Mouse (Mus musculus) forebrain, embryonic 12.5 days (tissue): ENCODE data around the gene Ttc28. TPM values are rescaled to one million over a fixed set of nuclear protein-coding genes. Genes with fewer than 3 reads are reported as not detected.
A peak's percentile ranks its signal among the peaks of the same experiment; 100 is the strongest.

ENCODE experiments used
- ATAC-seq: fragments of 200-750 bp; cut with Nextera tagmentation; 2 replicates; pipeline ENCODE4 v1.8.0; 2017; ENCODE audit warnings: moderate TSS enrichment; ENCODE audit not compliant: low FRiP score
- H3K27ac ChIP-seq: fragments of 300-500 bp; sonication (generic); 2 replicates; pipeline ENCODE4 v1.5.1; 2016; ENCODE audit warnings: mild to moderate bottlenecking
- H3K27me3 ChIP-seq: fragments of 300-500 bp; sonication (generic); 2 replicates; pipeline ENCODE4 v1.6.1; 2016; ENCODE audit warnings: mild to moderate bottlenecking
- H3K36me3 ChIP-seq: fragments of 300-500 bp; sonication (generic); replicated peaks from 2 replicates; pipeline ENCODE4 v1.6.1; 2016; ENCODE audit warnings: mild to moderate bottlenecking
- H3K4me1 ChIP-seq: fragments of 300-500 bp; sonication (generic); 2 replicates; pipeline ENCODE4 v1.6.1; 2016
- H3K4me2 ChIP-seq: fragments of 300-500 bp; sonication (generic); 2 replicates; pipeline ENCODE4 v1.6.1; 2016; ENCODE audit warnings: mild to moderate bottlenecking, moderate library complexity
- H3K4me3 ChIP-seq: fragments of 300-500 bp; sonication (generic); replicated peaks from 2 replicates; pipeline ENCODE4 v1.5.1; 2016; ENCODE audit warnings: mild to moderate bottlenecking
- H3K9ac ChIP-seq: fragments of 300-500 bp; sonication (generic); 2 replicates; pipeline ENCODE4 v1.6.1; 2016; ENCODE audit warnings: mild to moderate bottlenecking
- H3K9me3 ChIP-seq: fragments of 300-500 bp; sonication (generic); 2 replicates; pipeline ENCODE4 v1.6.1; 2016
- WGBS: fragments of 180-500 bp; shearing (Covaris S2); methylation state at CpG from one replicate; pipeline ENCODE4 v1.1.7; 2016; 5-methylcytosine and 5-hydroxymethylcytosine counted together
- microRNA counts: library from miRNA; unstranded; fragments of <30 nt; microRNA quantifications from one replicate; lab custom pipeline; 2017
- microRNA-seq: library from miRNA; unstranded; fragments of <30 nt; microRNA quantifications from one replicate; pipeline ENCODE4, GENCODE M21; 2017
- polyA plus RNA-seq: library from polyadenylated mRNA; unstranded; fragments of >200 nt; fragmentation: Nextera tagmentation; extraction: Ambion mirVana; gene quantifications from 2 replicates; pipeline ENCODE4 v1.2.1, GENCODE M21; 2016

Gene Ttc28
- polyA plus RNA-seq, 1 experiment from 2014 or later: 23.1 TPM

- Histone ChIP-seq H3K36me3 (no peaks in the 10 kb centered on the region), H3K27ac (no peak overlapping the region), H3K9me3 (no peaks in the 10 kb centered on the region), H3K27me3 (no peaks in the 10 kb centered on the region), H3K4me2 (no peak overlapping the region), H3K4me1 (no peaks in the 10 kb centered on the region), H3K4me3 (no peak overlapping the region), H3K9ac (no peak overlapping the region)
- no peak for ATAC-seq
- 86% methylated on average over 3 of the region's 3 CpGs for WGBS
Observed at GRCm38 (mm10) chr5:111317526-111317925, 437.9 kb downstream of the Ttc28 start.

DNA sequence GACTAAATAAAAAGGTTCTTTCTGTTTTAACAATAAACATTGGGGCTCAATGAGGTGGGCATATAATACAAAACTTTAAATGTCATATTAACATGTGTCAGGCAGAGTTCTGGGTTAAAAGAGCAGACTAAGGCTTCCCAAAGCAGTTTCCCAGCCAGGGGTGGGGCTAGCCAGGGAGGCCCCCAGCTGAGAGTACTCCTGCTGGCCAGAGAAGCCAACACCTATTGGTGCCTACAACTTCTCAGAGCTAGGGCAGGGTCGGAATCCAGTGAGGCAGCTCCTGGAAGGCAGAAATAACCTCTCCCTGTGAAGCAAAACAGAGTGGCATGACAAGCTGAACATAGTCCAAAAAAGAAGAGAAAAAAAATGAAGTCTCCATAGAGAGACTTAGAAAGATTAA, 439.3 kb downstream of the Ttc28 start:
- no peak overlapping the region for H3K4me3 ChIP-seq
- H3K36me3 ChIP-seq: no peaks in the 10 kb centered on the region
- H3K4me1 ChIP-seq: no peaks in the 10 kb centered on the region
- H3K27me3 ChIP-seq: no peaks in the 10 kb centered on the region
- H3K27ac ChIP-seq: no peak overlapping the region
- H3K9me3 ChIP-seq: no peaks in the 10 kb centered on the region
- WGBS: 67% methylated on average over 1 of the region's 1 CpGs
- H3K9ac ChIP-seq: no peak overlapping the region
- no peak overlapping the region for H3K4me2 ChIP-seq
- ATAC-seq: no peak

DNA sequence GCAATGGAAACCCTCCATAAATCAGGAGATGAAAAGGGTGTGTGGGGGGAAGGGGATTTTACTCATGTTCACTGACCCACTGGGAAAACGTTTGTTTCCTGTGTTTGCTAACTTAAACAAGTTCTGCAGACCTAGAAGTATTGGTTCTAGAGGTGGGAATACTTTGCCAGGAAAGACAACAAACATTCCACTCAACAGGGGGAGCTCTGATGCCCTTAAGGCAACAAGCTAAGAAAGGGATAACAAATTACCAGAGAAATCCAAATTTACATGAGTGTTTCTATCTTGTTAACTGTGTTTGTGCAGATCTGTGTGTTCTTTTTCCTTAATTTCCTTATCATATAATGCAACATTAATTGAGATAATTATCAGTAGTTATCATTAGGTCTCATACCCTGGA, 446.2 kb downstream of the Ttc28 start:
- 21% methylated on average over 1 of the region's 1 CpGs for WGBS

GRCm38 (mm10) chr5:111327420-111327819, 447.8 kb downstream of the Ttc28 start:
- H3K27ac ChIP-seq: no peak overlapping the region
- ATAC-seq: no peak
- no peaks in the 10 kb centered on the region for H3K36me3 ChIP-seq
- H3K9me3 ChIP-seq: 0 out of 2 replicates have a peak, but pooled peaks cover 4% of the 10 kb centered on the region
- no peak overlapping the region for H3K4me2 ChIP-seq
- 83% methylated on average over 7 of the region's 7 CpGs for WGBS
- no peaks in the 10 kb centered on the region for H3K27me3 ChIP-seq
- H3K4me1 ChIP-seq: peaks cover 14% of the 10 kb centered on the region
- no peak overlapping the region for H3K9ac ChIP-seq
- H3K4me3 ChIP-seq: no peak overlapping the region

More for the DNA sequence above, 446.2 kb downstream of the Ttc28 start:
- H3K9me3 ChIP-seq: 0 out of 2 replicates have a peak, but pooled peaks cover 4% of the 10 kb centered on the region
- H3K36me3 ChIP-seq: no peaks in the 10 kb centered on the region
- H3K4me2 ChIP-seq: no peak overlapping the region
- no peak overlapping the region for H3K4me3 ChIP-seq
- H3K4me1 ChIP-seq: peaks cover 6% of the 10 kb centered on the region
- H3K27ac ChIP-seq: no peak overlapping the region
- ATAC-seq: no peak
- H3K9ac ChIP-seq: no peak overlapping the region
- no peaks in the 10 kb centered on the region for H3K27me3 ChIP-seq

- Histone ChIP-seq H3K9me3 (0 out of 2 replicates have a peak, but pooled peaks cover 4% of the 10 kb centered on the region), H3K27me3 (no peaks in the 10 kb centered on the region), H3K27ac (peak overlapping the region; percentile 87), H3K9ac (peak overlapping the region; percentile 66), H3K36me3 (peaks cover 15% of the 10 kb centered on the region), H3K4me3 (peak overlapping the region; percentile 97), H3K4me1 (peaks cover 14% of the 10 kb centered on the region), H3K4me2 (peak overlapping the region; percentile 85)
- ATAC-seq: no peak
- 27% methylated on average over 10 of the region's 10 CpGs for WGBS
Observed at GRCm38 (mm10) chr5:111329782-111330416, 450.3 kb downstream of the Ttc28 start.

- Histone ChIP-seq H3K4me2 (peak within 1 kb of the TSS; percentile 85), H3K36me3 (peaks cover 18% of the 10 kb centered on the region), H3K9me3 (0 out of 2 replicates have a peak, but pooled peaks cover under 1% of the 10 kb centered on the region), H3K4me1 (peaks cover 14% of the 10 kb centered on the region), H3K4me3 (peak within 1 kb of the TSS; percentile 97), H3K27me3 (no peaks in the 10 kb centered on the region), H3K27ac (peak within 1 kb of the TSS; percentile 87), H3K9ac (peak within 1 kb of the TSS; percentile 96)
- under 1% methylated on average over 77 of the region's 78 CpGs for WGBS
- peak; percentile 99 for ATAC-seq
Observed at GRCm38 (mm10) chr5:111330417-111331098, 451.0 kb downstream of the Ttc28 start, which contains the start of gene Pitpnb. TSS of gene Pitpnb (plus strand) at chr5:111330763.

DNA sequence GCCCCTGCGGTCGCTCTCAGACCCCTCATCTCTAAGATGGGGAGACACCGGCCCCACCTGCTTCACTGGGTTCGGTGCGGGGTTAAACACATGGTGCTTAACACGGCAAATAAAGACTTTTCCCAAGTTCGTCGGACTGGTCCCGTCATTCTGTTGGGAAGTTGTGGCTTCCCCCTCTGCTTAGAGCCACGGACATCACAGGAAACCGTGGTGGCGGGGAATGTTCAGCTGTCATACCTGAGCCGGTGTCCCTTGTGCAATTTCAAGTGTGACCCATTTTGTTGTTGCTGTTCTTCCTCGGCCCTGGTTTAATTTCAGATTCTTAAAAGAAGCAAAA, 451.5 kb downstream of the Ttc28 start:
- Histone ChIP-seq H3K4me1 (peaks cover 14% of the 10 kb centered on the region), H3K27ac (peak overlapping the region; percentile 87), H3K9ac (peak overlapping the region; percentile 96), H3K9me3 (no peaks in the 10 kb centered on the region), H3K4me3 (peak overlapping the region; percentile 97), H3K4me2 (peak overlapping the region; percentile 85), H3K36me3 (peaks cover 23% of the 10 kb centered on the region), H3K27me3 (no peaks in the 10 kb centered on the region)
- WGBS: 1% methylated on average over 14 of the region's 14 CpGs
- ATAC-seq: no peak

- Histone ChIP-seq H3K36me3 (peaks cover 63% of the 10 kb centered on the region), H3K9ac (no peak overlapping the region), H3K4me2 (no peak overlapping the region), H3K9me3 (no peaks in the 10 kb centered on the region), H3K4me3 (no peak overlapping the region), H3K4me1 (peaks cover 8% of the 10 kb centered on the region), H3K27me3 (no peaks in the 10 kb centered on the region), H3K27ac (no peak overlapping the region)
- WGBS: 91% methylated on average over 8 of the region's 8 CpGs
- ATAC-seq: no peak
Observed at GRCm38 (mm10) chr5:111335939-111336691, 456.5 kb downstream of the Ttc28 start.

MicroRNAs within 50 kb of the gene (microRNA counts, 519-probe panel; counts per million panel counts)
- 2,248 counts per million, percentile 12 among the panel's probes with 10 or more counts for microRNA mmu-miR-701 (lab: Ali Mortazavi, UCI)

Small RNAs within 50 kb of the gene (microRNA-seq; reads per million reads assigned to microRNA genes)
- 201 reads per million, percentile 59 among the genes with 10 or more reads in this experiment for gene Mir701

Other genes starting within 250 kb of the Ttc28 start
- gene Noc4l, start 226.4 kb upstream of the Ttc28 start, polyA plus RNA-seq: 58.3 and 61.1 TPM in 2 replicates
- 31.7 and 33.8 TPM in 2 replicates for gene Ddx51, start 226.4 kb upstream of the Ttc28 start, polyA plus RNA-seq
- gene Ep400, start 109.1 kb upstream of the Ttc28 start, polyA plus RNA-seq: 70.3 and 70.9 TPM in 2 replicates
- 28.8 and 30.1 TPM in 2 replicates for gene Pus1, start 99.1 kb upstream of the Ttc28 start, polyA plus RNA-seq
- gene Ulk1, start 69.7 kb upstream of the Ttc28 start, polyA plus RNA-seq: 33.8 and 34.2 TPM in 2 replicates
- 19.4 and 20.6 TPM in 2 replicates for gene Hscb, start 40.0 kb upstream of the Ttc28 start, polyA plus RNA-seq
- gene Chek2, start 39.8 kb upstream of the Ttc28 start, polyA plus RNA-seq: 29.2 and 34.5 TPM in 2 replicates